Mouse (Mus musculus) hindbrain, embryonic 14.5 days (tissue): ENCODE measurements around the gene Dusp11. TPM values are rescaled to one million over a fixed set of nuclear protein-coding genes. Genes with fewer than 3 reads are reported as not detected.
"Not testable (repeated sequence)": the region's sequence is repeated elsewhere in the genome, so short reads cannot be mapped to it uniquely, and the experiment has no call there.

Experiments used
- ATAC-seq: fragments of 200-750 bp; cut with Nextera tagmentation; 2 replicates; pipeline ENCODE4 v1.8.0; 2017; ENCODE audit warnings: moderate number of reproducible peaks, mild to moderate bottlenecking, moderate TSS enrichment, moderate library complexity; ENCODE audit not compliant: low FRiP score
- DNase-seq: peaks from one replicate; pipeline ENCODE4 v3.0.0-alpha.2; 2015; ENCODE audit warnings: low spot score
- H3K27ac ChIP-seq: fragments of 300-500 bp; sonication (generic); 2 replicates; pipeline ENCODE4 v1.5.1; 2014; ENCODE audit warnings: mild to moderate bottlenecking, moderate library complexity
- H3K27me3 ChIP-seq: fragments of 300-500 bp; sonication (generic); 2 replicates; pipeline ENCODE4 v1.6.1; 2014; ENCODE audit warnings: mild to moderate bottlenecking, low read length, mixed read lengths; ENCODE audit not compliant: control insufficient read depth, insufficient read depth
- H3K36me3 ChIP-seq: fragments of 300-500 bp; sonication (generic); replicated peaks from 2 replicates; pipeline ENCODE4 v1.6.1; 2014; ENCODE audit not compliant: control insufficient read depth, insufficient read depth
- H3K4me1 ChIP-seq: fragments of 300-500 bp; sonication (generic); replicated peaks from 2 replicates; pipeline ENCODE4 v1.6.1; 2014; ENCODE audit warnings: antibody characterized with exemption, low read length, mixed read lengths; ENCODE audit not compliant: control insufficient read depth, insufficient read depth
- H3K4me2 ChIP-seq: fragments of 300-500 bp; sonication (generic); replicated peaks from 2 replicates; pipeline ENCODE4 v1.6.1; 2014; ENCODE audit warnings: mild to moderate bottlenecking, moderate library complexity
- H3K4me3 ChIP-seq: fragments of 300-500 bp; sonication (generic); replicated peaks from 2 replicates; pipeline ENCODE4 v1.5.1; 2014; ENCODE audit warnings: mild to moderate bottlenecking, low read length
- H3K9ac ChIP-seq: fragments of 300-500 bp; sonication (generic); 2 replicates; pipeline ENCODE4 v1.6.1; 2014
- H3K9me3 ChIP-seq: fragments of 300-500 bp; sonication (generic); 2 replicates; pipeline ENCODE4 v1.6.1; 2016; ENCODE audit warnings: low read length; ENCODE audit not compliant: control insufficient read depth
- WGBS: fragments of 180-500 bp; shearing (Covaris S2); extraction: QIAGEN DNeasy Blood & Tissue Kit; methylation state at CpG from one replicate; pipeline ENCODE4 v1.1.7; 2014; 5-methylcytosine and 5-hydroxymethylcytosine counted together
- polyA plus RNA-seq: library from polyadenylated mRNA; unstranded; fragments of >200 nt; fragmentation: Nextera tagmentation; extraction: Ambion mirVana; gene quantifications from 2 replicates; pipeline ENCODE4 v1.2.1, GENCODE M21; 2014

Dusp11 gene
- polyA plus RNA-seq, 1 experiment from 2014 or later = 56.7 TPM

- H3K27ac ChIP-seq, H3K9me3 ChIP-seq, H3K4me3 ChIP-seq, H3K4me2 ChIP-seq, DNase-seq, H3K27me3 ChIP-seq, H3K9ac ChIP-seq, ATAC-seq: not testable (repeated sequence)
- peaks cover 20% of the 10 kb centered on the region for H3K4me1 ChIP-seq
- WGBS = 96% methylated on average over 3 of the region's 3 CpGs
- H3K36me3 ChIP-seq = peaks cover 15% of the 10 kb centered on the region
Measured at GRCm38 (mm10) chr6:85918341-85918740, 43.1 kb downstream of the Dusp11 start.

GRCm38 (mm10) chr6:85916596-85916995 lies 44.9 kb downstream of the Dusp11 start:
- Histone ChIP-seq H3K4me2 (peak overlapping the region; percentile 73), H3K27ac (peak overlapping the region; percentile 84; the same call in 1 of the 2 replicates), H3K4me3 (peak overlapping the region; percentile 55), H3K4me1 (peaks cover 20% of the 10 kb centered on the region), H3K9me3 (no peaks in the 10 kb centered on the region), H3K36me3 (peaks cover 5% of the 10 kb centered on the region; the same call in 1 of the 2 replicates), H3K9ac (peak overlapping the region; percentile 79), H3K27me3 (no peaks in the 10 kb centered on the region)
- no peak for ATAC-seq
- no peak for DNase-seq
- 87% methylated on average over 6 of the region's 6 CpGs for WGBS

GRCm38 (mm10) chr6:85915539-85916513 lies 45.6 kb downstream of the Dusp11 start, which contains the start of gene Nat8f1:
Gene Nat8f1 (minus strand): TSS chr6:85915687.
- ATAC-seq (peak; percentile 97), DNase-seq (peak; percentile 87)
- H3K27me3 ChIP-seq, H3K36me3 ChIP-seq, H3K9me3 ChIP-seq: not testable (repeated sequence)
- under 1% methylated on average over 48 of the region's 61 CpGs for WGBS
- peak within 1 kb of the TSS; percentile 79 for H3K9ac ChIP-seq
- H3K4me2 ChIP-seq = peak within 1 kb of the TSS; percentile 73
- peak within 1 kb of the TSS; percentile 84 for H3K27ac ChIP-seq
- H3K4me1 ChIP-seq = peaks cover 20% of the 10 kb centered on the region
- H3K4me3 ChIP-seq = peak within 1 kb of the TSS; percentile 55

- Histone ChIP-seq H3K9ac (peak overlapping the region; percentile 79), H3K4me1 (peaks cover 20% of the 10 kb centered on the region), H3K27ac (peak overlapping the region; percentile 84), H3K4me3 (peak overlapping the region; percentile 55), H3K27me3 (no peaks in the 10 kb centered on the region), H3K9me3 (no peaks in the 10 kb centered on the region), H3K4me2 (peak overlapping the region; percentile 73), H3K36me3 (no peaks in the 10 kb centered on the region)
- 4% methylated on average over 11 of the region's 11 CpGs for WGBS
- DNase-seq (no peak), ATAC-seq (peak; percentile 6; the same call in 1 of the 2 replicates)
Measured at GRCm38 (mm10) chr6:85915141-85915538, 46.3 kb downstream of the Dusp11 start.

- Histone ChIP-seq H3K27me3 (no peaks in the 10 kb centered on the region), H3K27ac (no peak within 1 kb of the TSS), H3K36me3 (no peaks in the 10 kb centered on the region), H3K4me3 (no peak within 1 kb of the TSS), H3K9me3 (no peaks in the 10 kb centered on the region), H3K4me2 (no peak within 1 kb of the TSS), H3K9ac (no peak within 1 kb of the TSS), H3K4me1 (peaks cover 18% of the 10 kb centered on the region)
- WGBS = 81% methylated on average over 3 of the region's 3 CpGs
- ATAC-seq = no peak
- DNase-seq = no peak
Measured at GRCm38 (mm10) chr6:85911587-85911986, 49.9 kb downstream of the Dusp11 start, which contains the start of gene Tprkb. Gene Tprkb (plus strand): TSS chr6:85911865.

GRCm38 (mm10) chr6:85909704-85910103 lies 51.8 kb downstream of the Dusp11 start:
- H3K4me2 ChIP-seq = no peak overlapping the region
- H3K4me3 ChIP-seq = no peak overlapping the region
- no peaks in the 10 kb centered on the region for H3K9me3 ChIP-seq
- no peak overlapping the region for H3K9ac ChIP-seq
- WGBS = 100% methylated on average over 1 of the region's 1 CpGs
- H3K36me3 ChIP-seq = no peaks in the 10 kb centered on the region
- no peaks in the 10 kb centered on the region for H3K27me3 ChIP-seq
- H3K27ac ChIP-seq = no peak overlapping the region
- DNase-seq = no peak
- H3K4me1 ChIP-seq = peaks cover 8% of the 10 kb centered on the region
- ATAC-seq = no peak

GRCm38 (mm10) chr6:85908341-85908740 lies 53.1 kb downstream of the Dusp11 start:
- DNase-seq (no peak), ATAC-seq (no peak)
- WGBS = 78% methylated on average over 3 of the region's 3 CpGs
- Histone ChIP-seq H3K9ac (no peak overlapping the region), H3K4me2 (no peak overlapping the region), H3K27ac (no peak overlapping the region), H3K9me3 (no peaks in the 10 kb centered on the region), H3K27me3 (no peaks in the 10 kb centered on the region), H3K4me1 (no peaks in the 10 kb centered on the region), H3K4me3 (no peak overlapping the region), H3K36me3 (no peaks in the 10 kb centered on the region)

- 43% methylated on average over 2 of the region's 2 CpGs for WGBS
- H3K27ac ChIP-seq = not testable (repeated sequence)
Measured at GRCm38 (mm10) chr6:85906911-85907351, 54.5 kb downstream of the Dusp11 start.

GRCm38 (mm10) chr6:85904642-85905061 lies 56.8 kb downstream of the Dusp11 start, which contains the start of gene Nat8f4:
Gene Nat8f4 (minus strand): TSS chr6:85904884.
- 23% methylated on average over 20 of the region's 20 CpGs for WGBS

More at GRCm38 (mm10) chr6:85906911-85907351, 54.5 kb downstream of the Dusp11 start:
- not testable (repeated sequence) for H3K4me1 ChIP-seq, H3K36me3 ChIP-seq, H3K27me3 ChIP-seq, H3K9me3 ChIP-seq, H3K9ac ChIP-seq, H3K4me3 ChIP-seq, DNase-seq, H3K4me2 ChIP-seq
- peak; percentile 70; the same call in 1 of the 2 replicates for ATAC-seq

More at GRCm38 (mm10) chr6:85904642-85905061, 56.8 kb downstream of the Dusp11 start, which contains the start of gene Nat8f4:
- DNase-seq, H3K27me3 ChIP-seq, H3K9ac ChIP-seq, H3K36me3 ChIP-seq, H3K27ac ChIP-seq, H3K4me1 ChIP-seq, H3K9me3 ChIP-seq: not testable (repeated sequence)
- Histone ChIP-seq H3K4me2 (peak within 1 kb of the TSS; percentile 40), H3K4me3 (peak within 1 kb of the TSS; percentile 14)
- ATAC-seq = peak; percentile 74
